Mouse (Mus musculus) heart, embryonic 12.5 days (tissue): ENCODE results near the gene Haus5. TPM values are rescaled to one million over a fixed set of nuclear protein-coding genes. Genes with fewer than 3 reads are reported as not detected.

Source experiments
- ATAC-seq: fragments of 200-750 bp; cut with Nextera tagmentation; 2 replicates; pipeline ENCODE4 v1.8.0; 2017; ENCODE audit warnings: moderate TSS enrichment, moderate library complexity; ENCODE audit not compliant: insufficient number of reproducible peaks, low FRiP score
- H3K27ac ChIP-seq: fragments of 300-500 bp; sonication (generic); 2 replicates; pipeline ENCODE4 v1.5.1; 2016; ENCODE audit warnings: mild to moderate bottlenecking, moderate library complexity; ENCODE audit not compliant: poor library complexity, severe bottlenecking
- H3K27me3 ChIP-seq: fragments of 300-500 bp; sonication (generic); replicated peaks from 2 replicates; pipeline ENCODE4 v1.6.1; 2016; ENCODE audit warnings: mild to moderate bottlenecking, moderate library complexity
- H3K36me3 ChIP-seq: fragments of 300-500 bp; sonication (generic); 2 replicates; pipeline ENCODE4 v1.6.1; 2016; ENCODE audit warnings: mild to moderate bottlenecking, moderate library complexity
- H3K4me1 ChIP-seq: fragments of 300-500 bp; sonication (generic); replicated peaks from 2 replicates; pipeline ENCODE4 v1.6.1; 2016; ENCODE audit warnings: mild to moderate bottlenecking
- H3K4me2 ChIP-seq: fragments of 300-500 bp; sonication (generic); 2 replicates; pipeline ENCODE4 v1.6.1; 2016; ENCODE audit warnings: mild to moderate bottlenecking, moderate library complexity
- H3K4me3 ChIP-seq: fragments of 300-500 bp; sonication (generic); 2 replicates; pipeline ENCODE4 v1.5.1; 2016; ENCODE audit warnings: mild to moderate bottlenecking
- H3K9ac ChIP-seq: fragments of 300-500 bp; sonication (generic); 2 replicates; pipeline ENCODE4 v1.6.1; 2016; ENCODE audit warnings: mild to moderate bottlenecking, moderate library complexity
- H3K9me3 ChIP-seq: fragments of 300-500 bp; sonication (generic); replicated peaks from 2 replicates; pipeline ENCODE4 v1.6.1; 2016; ENCODE audit warnings: mild to moderate bottlenecking, moderate library complexity
- WGBS: fragments of 180-500 bp; shearing (Covaris S2); methylation state at CpG from one replicate; pipeline ENCODE4 v1.1.7; 2016; 5-methylcytosine and 5-hydroxymethylcytosine counted together
- polyA plus RNA-seq: library from polyadenylated mRNA; unstranded; fragments of >200 nt; fragmentation: Nextera tagmentation; extraction: Ambion mirVana; gene quantifications from 2 replicates; pipeline ENCODE4 v1.2.1, GENCODE M21; 2016

The Haus5 gene
- 35.4 and 36.3 TPM in 2 replicates for polyA plus RNA-seq

DNA sequence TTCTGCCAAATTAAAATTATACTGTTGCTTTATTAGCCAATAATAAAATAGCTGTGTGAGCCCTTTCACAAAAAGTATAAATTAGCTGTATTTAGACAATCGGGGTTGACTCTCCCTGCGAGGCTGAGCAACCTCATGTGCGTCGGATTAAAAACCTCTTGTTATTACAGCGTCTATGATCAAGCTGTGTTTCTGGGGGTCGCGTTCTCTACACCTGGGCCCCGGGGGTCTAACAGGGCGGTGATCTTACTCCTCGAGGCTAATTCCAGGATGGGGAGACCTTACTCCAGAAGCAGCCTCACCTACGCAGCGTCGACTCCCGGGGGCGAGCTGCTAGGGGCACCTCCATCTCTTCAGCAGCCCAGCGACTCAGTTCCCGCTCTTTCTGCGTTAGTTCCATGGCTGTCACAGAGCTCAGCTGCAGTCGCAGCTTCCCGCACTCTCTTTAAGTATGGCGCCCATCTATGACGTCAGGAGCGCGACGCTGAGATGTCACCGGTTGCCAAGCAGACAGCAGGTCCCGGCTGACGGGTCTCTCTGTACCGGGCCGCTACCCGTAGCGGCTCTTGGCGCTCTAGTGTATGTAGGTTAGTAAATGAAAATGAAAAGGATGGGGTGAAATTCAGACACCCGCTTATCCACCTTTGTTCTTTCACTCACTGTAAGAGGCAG, at the start of gene Haus5:
Gene Haus5, minus strand, starts transcription at position 466 of the 672 bp plus-strand sequence.
- no peaks in the 10 kb centered on the region for H3K9me3 ChIP-seq
- H3K4me2 ChIP-seq, result peak within 1 kb of the TSS; percentile 94
- H3K4me3 ChIP-seq, result peak within 1 kb of the TSS; percentile 95
- H3K27ac ChIP-seq, result peak within 1 kb of the TSS; percentile 56
- H3K36me3 ChIP-seq, result peaks cover 23% of the 10 kb centered on the region
- ATAC-seq, result peak; percentile 87
- H3K4me1 ChIP-seq, result 0 out of 2 replicates have a peak, but pooled peaks cover 8% of the 10 kb centered on the region
- peak within 1 kb of the TSS; percentile 93 for H3K9ac ChIP-seq
- H3K27me3 ChIP-seq, result no peaks in the 10 kb centered on the region; the same call in 1 of the 2 replicates
- WGBS, result under 1% methylated on average over 34 of the region's 34 CpGs

DNA sequence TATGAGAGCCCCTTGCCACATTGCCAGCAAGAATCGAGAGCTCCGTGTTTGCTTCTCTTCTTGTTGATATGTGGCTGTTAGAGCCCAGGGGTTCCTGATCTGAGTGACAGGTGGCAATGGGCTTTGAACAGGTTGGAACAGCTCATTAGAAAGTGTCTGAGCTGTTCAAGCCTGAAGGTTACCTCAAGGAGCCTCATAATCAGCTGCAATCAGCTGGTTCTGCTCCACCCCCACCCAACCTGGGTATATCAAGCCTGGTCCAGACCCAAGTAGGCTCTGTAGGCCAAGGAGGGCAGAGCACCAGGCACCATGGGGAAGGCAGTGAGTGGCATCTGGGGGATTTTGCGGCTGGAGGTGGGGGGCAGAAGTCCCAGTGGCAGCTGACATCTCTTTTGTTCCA, 47.1 kb upstream of the Haus5 start, which contains the start of gene Atp4a:
Gene Atp4a, plus strand, starts transcription at position 268 of the 400 bp plus-strand sequence.
- no peak within 1 kb of the TSS for H3K27ac ChIP-seq
- peaks cover 44% of the 10 kb centered on the region for H3K27me3 ChIP-seq
- no peak for ATAC-seq
- no peak within 1 kb of the TSS for H3K4me3 ChIP-seq
- no peak within 1 kb of the TSS for H3K9ac ChIP-seq
- no peaks in the 10 kb centered on the region for H3K36me3 ChIP-seq
- no peaks in the 10 kb centered on the region for H3K9me3 ChIP-seq
- H3K4me1 ChIP-seq, result peaks cover 11% of the 10 kb centered on the region
- no peak within 1 kb of the TSS for H3K4me2 ChIP-seq
- 74% methylated on average over 3 of the region's 3 CpGs for WGBS

- no peak overlapping the region for H3K9ac ChIP-seq
- WGBS, result 78% methylated on average over 1 of the region's 1 CpGs
- H3K27me3 ChIP-seq, result peaks cover 13% of the 10 kb centered on the region; the same call in 1 of the 2 replicates
- H3K27ac ChIP-seq, result peak overlapping the region; percentile 92; the same call in 1 of the 2 replicates
- peaks cover 17% of the 10 kb centered on the region for H3K4me1 ChIP-seq
- H3K4me2 ChIP-seq, result no peak overlapping the region
- no peak for ATAC-seq
- no peaks in the 10 kb centered on the region for H3K36me3 ChIP-seq
- no peaks in the 10 kb centered on the region for H3K9me3 ChIP-seq
- H3K4me3 ChIP-seq, result no peak overlapping the region
Measured at GRCm38 (mm10) chr7:30707441-30707840, 42.6 kb upstream of the Haus5 start.

DNA sequence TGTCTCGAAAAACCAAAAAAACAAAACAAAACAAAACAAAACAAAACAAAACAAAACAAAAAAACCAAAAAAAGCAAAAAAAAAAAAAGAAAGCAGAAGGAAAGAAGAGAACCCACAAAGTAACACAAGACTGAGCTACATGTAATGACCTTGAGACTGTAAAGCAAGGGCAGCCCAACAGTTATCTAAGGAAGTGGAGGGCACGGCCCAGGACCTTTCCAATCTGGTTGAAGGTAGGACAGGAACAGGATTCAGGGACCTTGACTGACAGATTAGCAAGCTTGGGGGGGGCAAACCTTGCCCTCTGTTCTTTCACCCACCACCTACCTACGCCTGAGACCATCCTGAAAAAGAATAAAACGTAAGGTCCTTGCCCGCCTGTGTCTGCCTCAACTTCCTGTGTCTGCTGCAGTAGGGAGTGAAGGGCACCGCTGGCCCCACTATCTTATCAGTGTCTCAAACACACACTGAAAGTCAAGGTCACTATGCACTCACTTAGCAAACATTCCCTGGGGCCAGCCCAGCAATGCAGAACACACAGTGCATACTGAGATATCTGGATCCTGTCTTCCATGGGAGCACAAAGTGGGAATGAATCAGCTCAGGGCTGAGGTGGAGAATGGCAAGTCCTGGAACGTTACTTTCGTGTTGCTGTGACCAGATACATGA, 41.6 kb upstream of the Haus5 start:
- no peaks in the 10 kb centered on the region for H3K9me3 ChIP-seq
- H3K9ac ChIP-seq, result no peak overlapping the region
- no peak overlapping the region for H3K4me3 ChIP-seq
- ATAC-seq, result peak; percentile 79
- H3K4me2 ChIP-seq, result peak overlapping the region; percentile 25
- peaks cover 17% of the 10 kb centered on the region for H3K4me1 ChIP-seq
- 18% methylated on average over 8 of the region's 8 CpGs for WGBS
- no peaks in the 10 kb centered on the region for H3K36me3 ChIP-seq
- H3K27me3 ChIP-seq, result peaks cover 7% of the 10 kb centered on the region; the same call in 1 of the 2 replicates
- H3K27ac ChIP-seq, result peak overlapping the region; percentile 92

- H3K36me3 ChIP-seq, result no peaks in the 10 kb centered on the region
- H3K9ac ChIP-seq, result no peak within 1 kb of the TSS
- ATAC-seq, result no peak; the same call in 1 of the 2 replicates
- H3K4me3 ChIP-seq, result no peak within 1 kb of the TSS
- no peaks in the 10 kb centered on the region for H3K27me3 ChIP-seq
- H3K4me1 ChIP-seq, result peaks cover 6% of the 10 kb centered on the region
- H3K4me2 ChIP-seq, result no peak within 1 kb of the TSS
- no peak within 1 kb of the TSS for H3K27ac ChIP-seq
- whole genome bisulfite sequencing, result 34% methylated on average over 9 of the region's 9 CpGs
- no peaks in the 10 kb centered on the region for H3K9me3 ChIP-seq
Measured at GRCm38 (mm10) chr7:30698589-30698988, 33.8 kb upstream of the Haus5 start, which contains the start of gene 2200002J24Rik. TSS of gene 2200002J24Rik (plus strand) at chr7:30698926.

- H3K27ac ChIP-seq, result no peak overlapping the region
- no peak for ATAC-seq
- no peaks in the 10 kb centered on the region for H3K36me3 ChIP-seq
- H3K4me2 ChIP-seq, result no peak overlapping the region
- WGBS, result 59% methylated on average over 5 of the region's 5 CpGs
- H3K4me1 ChIP-seq, result peaks cover 6% of the 10 kb centered on the region
- no peak overlapping the region for H3K4me3 ChIP-seq
- no peaks in the 10 kb centered on the region for H3K27me3 ChIP-seq
- H3K9me3 ChIP-seq, result no peaks in the 10 kb centered on the region
- H3K9ac ChIP-seq, result no peak overlapping the region
Measured at GRCm38 (mm10) chr7:30698101-30698500, 33.3 kb upstream of the Haus5 start.

DNA sequence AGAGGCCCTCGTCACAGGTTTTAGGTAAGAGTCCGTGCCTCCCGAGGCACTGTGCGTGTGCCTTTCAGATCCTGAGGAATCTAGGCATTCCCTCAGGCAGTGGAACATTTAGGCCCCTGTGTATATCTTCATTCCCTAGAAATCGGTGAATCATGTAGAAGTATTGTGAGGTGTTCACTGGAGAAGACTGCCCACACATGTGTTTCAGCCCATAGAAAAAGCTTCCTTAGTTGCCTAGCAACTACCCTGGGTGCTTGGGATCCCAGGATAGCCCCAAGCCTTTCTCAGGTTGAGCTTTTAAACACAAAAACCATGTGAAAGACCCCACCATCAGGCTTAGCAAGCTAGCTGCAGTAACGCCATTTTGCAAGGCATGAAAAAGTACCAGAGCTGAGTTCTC, 23.5 kb upstream of the Haus5 start:
- H3K36me3 ChIP-seq, result no peaks in the 10 kb centered on the region
- peaks cover 19% of the 10 kb centered on the region for H3K27me3 ChIP-seq
- H3K27ac ChIP-seq, result no peak overlapping the region
- no peak overlapping the region for H3K4me3 ChIP-seq
- H3K9me3 ChIP-seq, result no peaks in the 10 kb centered on the region
- H3K4me1 ChIP-seq, result no peaks in the 10 kb centered on the region
- H3K4me2 ChIP-seq, result no peak overlapping the region
- no peak for ATAC-seq
- H3K9ac ChIP-seq, result no peak overlapping the region
- 74% methylated on average over 6 of the region's 6 CpGs for WGBS

DNA sequence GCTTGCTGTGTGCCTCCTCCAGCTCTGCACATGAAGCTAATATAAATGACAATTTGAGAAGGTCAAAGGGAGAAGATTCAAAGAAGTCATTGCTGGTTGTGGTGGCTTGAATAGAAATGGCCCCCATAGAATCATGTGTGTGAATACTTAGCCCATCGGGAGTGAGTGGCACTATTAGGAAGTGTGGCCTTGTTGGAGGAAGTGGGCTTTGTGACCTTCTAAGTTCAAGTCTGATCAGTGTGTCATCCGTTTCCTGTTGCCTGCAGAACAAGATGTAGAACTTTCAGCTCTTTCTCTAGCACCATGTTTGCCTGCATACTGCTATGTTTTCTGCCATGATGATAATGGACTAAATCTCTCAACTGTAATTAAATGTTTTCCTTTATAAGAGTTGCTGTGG, 18.6 kb upstream of the Haus5 start:
- Histone ChIP-seq H3K27me3 (peaks cover 18% of the 10 kb centered on the region), H3K36me3 (no peaks in the 10 kb centered on the region), H3K9me3 (0 out of 2 replicates have a peak, but pooled peaks cover 3% of the 10 kb centered on the region), H3K27ac (no peak overlapping the region), H3K4me2 (no peak overlapping the region), H3K4me3 (no peak overlapping the region), H3K9ac (no peak overlapping the region), H3K4me1 (no peaks in the 10 kb centered on the region; the same call in 1 of the 2 replicates)
- WGBS, result 64% methylated on average over 2 of the region's 2 CpGs
- no peak for ATAC-seq

DNA sequence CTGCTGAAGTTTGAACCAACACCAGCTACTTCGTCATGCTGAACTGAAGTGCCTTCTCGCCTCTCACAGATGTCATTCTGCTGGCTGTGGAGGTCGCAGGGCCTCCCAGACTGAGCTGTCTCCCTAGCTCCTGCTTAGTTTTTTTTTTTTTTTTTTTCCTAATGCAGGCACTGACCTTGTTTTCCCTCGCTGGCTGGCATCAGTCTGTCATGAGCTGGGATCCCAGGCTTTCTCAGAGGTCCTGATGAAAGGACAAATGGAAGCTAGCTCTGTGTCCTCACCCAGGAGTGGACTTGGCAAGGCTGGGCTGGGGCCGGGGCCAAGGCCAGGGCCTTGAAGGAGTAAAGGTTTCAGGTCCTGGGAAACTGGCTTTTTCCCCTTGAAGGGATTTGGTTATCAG, 17.1 kb upstream of the Haus5 start:
- H3K36me3 ChIP-seq, result no peaks in the 10 kb centered on the region
- no peak overlapping the region for H3K4me3 ChIP-seq
- no peaks in the 10 kb centered on the region; the same call in 1 of the 2 replicates for H3K4me1 ChIP-seq
- no peak for ATAC-seq
- H3K9me3 ChIP-seq, result 0 out of 2 replicates have a peak, but pooled peaks cover 5% of the 10 kb centered on the region
- no peak overlapping the region for H3K9ac ChIP-seq
- 0 out of 2 replicates have a peak, but pooled peaks cover 4% of the 10 kb centered on the region for H3K27me3 ChIP-seq
- no peak overlapping the region for H3K27ac ChIP-seq
- WGBS, result 48% methylated on average over 5 of the region's 5 CpGs
- no peak overlapping the region for H3K4me2 ChIP-seq

DNA sequence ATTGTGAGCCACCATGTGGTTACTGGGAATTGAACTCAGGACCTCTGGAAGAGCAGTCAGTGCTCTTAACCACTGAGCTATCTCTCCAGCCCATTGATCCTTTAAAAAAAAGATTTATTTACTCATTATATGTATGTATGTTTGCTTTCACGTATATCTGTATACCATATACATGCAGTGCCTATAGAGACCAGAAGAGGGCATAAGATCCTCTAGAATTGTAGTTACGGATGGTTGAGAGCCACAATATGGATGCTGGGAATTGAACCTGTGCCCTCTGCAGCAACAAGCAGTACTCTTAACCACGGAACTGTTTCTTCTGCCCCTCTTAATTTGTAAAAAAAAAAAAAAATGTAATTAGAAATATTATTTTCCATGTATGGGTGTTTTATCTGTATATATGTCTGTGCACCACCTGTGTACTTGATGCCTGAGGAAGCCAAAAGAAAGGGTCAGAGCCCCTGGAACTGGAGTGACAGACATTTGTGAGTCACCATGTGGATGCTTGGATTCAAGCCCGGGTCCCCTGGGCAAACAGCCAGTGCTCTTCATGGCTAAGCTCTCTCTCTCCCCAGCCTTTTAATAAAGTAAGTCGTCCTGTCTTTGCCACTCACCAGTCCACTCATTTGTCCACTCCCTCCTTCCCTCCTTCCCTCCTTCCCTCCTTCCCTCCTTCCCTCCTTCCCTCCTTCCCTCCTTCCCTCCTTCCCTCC, 13.6 kb upstream of the Haus5 start:
- no peak overlapping the region for H3K27ac ChIP-seq
- ATAC-seq, result no peak
- H3K27me3 ChIP-seq, result no peaks in the 10 kb centered on the region
- H3K4me3 ChIP-seq, result no peak overlapping the region
- H3K36me3 ChIP-seq, result no peaks in the 10 kb centered on the region
- 0 out of 2 replicates have a peak, but pooled peaks cover 5% of the 10 kb centered on the region for H3K9me3 ChIP-seq
- 68% methylated on average over 5 of the region's 5 CpGs for WGBS
- no peak overlapping the region for H3K4me2 ChIP-seq
- no peak overlapping the region for H3K9ac ChIP-seq
- H3K4me1 ChIP-seq, result no peaks in the 10 kb centered on the region; the same call in 1 of the 2 replicates

DNA sequence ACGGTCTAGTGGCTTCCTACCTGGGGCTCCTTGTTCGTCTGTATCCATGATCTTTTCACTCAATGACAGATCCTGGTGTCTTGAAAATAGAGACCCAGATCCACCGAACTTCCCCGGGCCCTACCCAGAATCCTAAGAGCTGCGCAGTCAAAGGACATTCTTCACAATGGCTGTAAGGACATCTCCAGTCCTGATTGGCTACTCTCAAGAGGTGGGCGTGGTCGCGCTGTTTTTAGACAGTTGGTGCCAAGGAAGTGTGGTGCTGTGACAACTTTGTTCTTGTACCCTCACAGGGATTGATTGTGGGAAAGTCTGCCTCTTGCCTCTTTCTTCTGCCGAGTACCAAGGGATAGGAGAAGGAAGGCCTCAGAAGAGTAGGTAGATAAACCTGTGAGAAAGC, 6.7 kb upstream of the Haus5 start, which contains the start of gene Pmis2:
Gene Pmis2, minus strand, starts transcription at position 126 of the 400 bp plus-strand sequence.
- H3K27ac ChIP-seq, result no peak within 1 kb of the TSS
- no peak within 1 kb of the TSS for H3K4me2 ChIP-seq
- 53% methylated on average over 9 of the region's 9 CpGs for WGBS
- H3K9ac ChIP-seq, result no peak within 1 kb of the TSS
- no peak for ATAC-seq
- no peaks in the 10 kb centered on the region for H3K9me3 ChIP-seq
- no peak within 1 kb of the TSS for H3K4me3 ChIP-seq
- H3K27me3 ChIP-seq, result no peaks in the 10 kb centered on the region; the same call in 1 of the 2 replicates
- H3K36me3 ChIP-seq, result no peaks in the 10 kb centered on the region
- no peaks in the 10 kb centered on the region for H3K4me1 ChIP-seq
